Mouse (Mus musculus): Measurements from ENCODE around the gene Xirp2. TPM values are rescaled to one million over a fixed set of nuclear protein-coding genes. Genes with fewer than 3 reads are reported as not detected.
"Not testable (repeated sequence)": the region's sequence is repeated elsewhere in the genome, so short reads cannot be mapped to it uniquely, and the experiment has no call there.

Xirp2 gene
- polyA plus RNA-seq, 1 experiment = not detected

GRCm38 (mm10) chr2:67446772-67447171, 970 bp downstream of the Xirp2 start:
- Histone ChIP-seq H3K79me3 (ENCODE audit: low read depth) (no peaks in the 10 kb centered on the region), H3K4me3 (ENCODE audit: insufficient read depth, poor library complexity, severe bottlenecking) (no peak overlapping the region), H3K27me3 (ENCODE audit: control insufficient read depth, insufficient read depth, insufficient read length) (no peaks in the 10 kb centered on the region), H3K79me2 (ENCODE audit: control insufficient read depth, insufficient read depth) (no peaks in the 10 kb centered on the region), H3ac (ENCODE audit: control insufficient read depth, insufficient read length, low read depth) (no peak overlapping the region), H3K36me3 (ENCODE audit: control insufficient read depth, insufficient read depth) (no peaks in the 10 kb centered on the region)
- TF ChIP-seq MAX (IDR thresholded peaks at IDR 0.05) = no peak
- no peak for TF ChIP-seq MYOG (IDR thresholded peaks at IDR 0.05; ENCODE audit: control insufficient read depth, extremely low read depth, insufficient read length)
- no peak for TF ChIP-seq MYOD1 (IDR thresholded peaks at IDR 0.05; ENCODE audit: control insufficient read depth, insufficient read length, low read depth)
- TF ChIP-seq CTCF (IDR thresholded peaks at IDR 0.05; ENCODE audit: control insufficient read depth, insufficient read depth, insufficient read length) = no peak
- TF ChIP-seq USF1 (IDR thresholded peaks at IDR 0.05; ENCODE audit: low read depth) = no peak
- TF ChIP-seq CEBPB (IDR thresholded peaks at IDR 0.05; ENCODE audit: low read depth) = no peak
- no peak for TF ChIP-seq FOSL1 (IDR thresholded peaks at IDR 0.05; ENCODE audit: insufficient read depth, low read length, poor library complexity, severe bottlenecking)

- Histone ChIP-seq H3ac (ENCODE audit: control insufficient read depth, insufficient read length, low read depth) (no peak overlapping the region), H3K79me3 (ENCODE audit: low read depth) (no peaks in the 10 kb centered on the region), H3K36me3 (ENCODE audit: control insufficient read depth, insufficient read depth) (no peaks in the 10 kb centered on the region), H3K27me3 (ENCODE audit: control insufficient read depth, insufficient read depth, insufficient read length) (no peaks in the 10 kb centered on the region), H3K79me2 (ENCODE audit: control insufficient read depth, insufficient read depth) (no peaks in the 10 kb centered on the region), H3K4me3 (ENCODE audit: insufficient read depth, poor library complexity, severe bottlenecking) (no peak overlapping the region)
- TF ChIP-seq CTCF (IDR thresholded peaks at IDR 0.05; ENCODE audit: control insufficient read depth, insufficient read depth, insufficient read length) (no peak), FOSL1 (IDR thresholded peaks at IDR 0.05; ENCODE audit: insufficient read depth, low read length, poor library complexity, severe bottlenecking) (no peak), MAX (IDR thresholded peaks at IDR 0.05) (no peak), CEBPB (IDR thresholded peaks at IDR 0.05; ENCODE audit: low read depth) (no peak), MYOD1 (IDR thresholded peaks at IDR 0.05; ENCODE audit: control insufficient read depth, insufficient read length, low read depth) (no peak), MYOG (IDR thresholded peaks at IDR 0.05; ENCODE audit: control insufficient read depth, extremely low read depth, insufficient read length) (no peak), USF1 (IDR thresholded peaks at IDR 0.05; ENCODE audit: low read depth) (no peak)
Observed at GRCm38 (mm10) chr2:67447206-67447605, 1.4 kb downstream of the Xirp2 start.

DNA sequence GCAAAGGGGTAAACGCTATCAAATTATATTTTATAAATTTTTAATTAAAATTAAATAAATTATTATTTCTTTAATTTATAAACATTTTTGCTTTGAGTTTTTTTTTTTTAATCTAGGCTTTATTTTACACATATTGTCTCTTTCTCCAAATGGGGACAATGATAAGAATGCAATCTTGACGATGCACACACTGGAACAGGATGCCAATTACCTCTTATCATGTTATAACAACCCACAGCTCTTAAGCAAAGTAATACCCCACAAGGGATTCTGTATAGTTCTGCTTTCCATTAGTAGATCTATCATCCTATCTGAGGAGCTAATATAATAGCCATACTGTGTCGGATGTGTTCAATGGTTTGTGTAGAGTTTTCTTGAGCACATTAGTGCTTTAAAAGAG, 15.1 kb downstream of the Xirp2 start:
- Histone ChIP-seq H3ac (ENCODE audit: control insufficient read depth, insufficient read length, low read depth) (no peak overlapping the region), H3K4me3 (ENCODE audit: insufficient read depth, poor library complexity, severe bottlenecking) (no peak overlapping the region), H3K79me2 (ENCODE audit: control insufficient read depth, insufficient read depth) (no peaks in the 10 kb centered on the region), H3K27me3 (ENCODE audit: control insufficient read depth, insufficient read depth, insufficient read length) (no peaks in the 10 kb centered on the region), H3K36me3 (ENCODE audit: control insufficient read depth, insufficient read depth) (no peaks in the 10 kb centered on the region), H3K79me3 (ENCODE audit: low read depth) (no peaks in the 10 kb centered on the region)
- TF ChIP-seq MYOG (IDR thresholded peaks at IDR 0.05; ENCODE audit: control insufficient read depth, extremely low read depth, insufficient read length) (no peak), CTCF (IDR thresholded peaks at IDR 0.05; ENCODE audit: control insufficient read depth, insufficient read depth, insufficient read length) (no peak), FOSL1 (IDR thresholded peaks at IDR 0.05; ENCODE audit: insufficient read depth, low read length, poor library complexity, severe bottlenecking) (no peak), USF1 (IDR thresholded peaks at IDR 0.05; ENCODE audit: low read depth) (no peak), CEBPB (IDR thresholded peaks at IDR 0.05; ENCODE audit: low read depth) (no peak), MYOD1 (IDR thresholded peaks at IDR 0.05; ENCODE audit: control insufficient read depth, insufficient read length, low read depth) (no peak), MAX (IDR thresholded peaks at IDR 0.05) (no peak)

GRCm38 (mm10) chr2:67467036-67467435, 21.2 kb downstream of the Xirp2 start:
- no peaks in the 10 kb centered on the region for H3K27me3 ChIP-seq (ENCODE audit: control insufficient read depth, insufficient read depth, insufficient read length)
- H3K79me2 ChIP-seq (ENCODE audit: control insufficient read depth, insufficient read depth) = no peaks in the 10 kb centered on the region
- H3K79me3 ChIP-seq (ENCODE audit: low read depth) = no peaks in the 10 kb centered on the region
- TF ChIP-seq CEBPB (IDR thresholded peaks at IDR 0.05; ENCODE audit: low read depth) (no peak), USF1 (IDR thresholded peaks at IDR 0.05; ENCODE audit: low read depth) (no peak), MYOD1 (IDR thresholded peaks at IDR 0.05; ENCODE audit: control insufficient read depth, insufficient read length, low read depth) (no peak), MYOG (IDR thresholded peaks at IDR 0.05; ENCODE audit: control insufficient read depth, extremely low read depth, insufficient read length) (no peak), CTCF (IDR thresholded peaks at IDR 0.05; ENCODE audit: control insufficient read depth, insufficient read depth, insufficient read length) (no peak)
- H3ac ChIP-seq (ENCODE audit: control insufficient read depth, insufficient read length, low read depth) = no peak overlapping the region
- H3K4me3 ChIP-seq (ENCODE audit: insufficient read depth, poor library complexity, severe bottlenecking) = no peak overlapping the region
- no peaks in the 10 kb centered on the region for H3K36me3 ChIP-seq (ENCODE audit: control insufficient read depth, insufficient read depth)

GRCm38 (mm10) chr2:67470030-67470429, 24.2 kb downstream of the Xirp2 start:
- H3K79me2 ChIP-seq (ENCODE audit: control insufficient read depth, insufficient read depth); H3K36me3 ChIP-seq (ENCODE audit: control insufficient read depth, insufficient read depth); H3K79me3 ChIP-seq (ENCODE audit: low read depth); H3K27me3 ChIP-seq (ENCODE audit: control insufficient read depth, insufficient read depth, insufficient read length); H3ac ChIP-seq (ENCODE audit: control insufficient read depth, insufficient read length, low read depth); H3K4me3 ChIP-seq (ENCODE audit: insufficient read depth, poor library complexity, severe bottlenecking): not testable (repeated sequence)

GRCm38 (mm10) chr2:67477753-67478152, 32.0 kb downstream of the Xirp2 start:
- Histone ChIP-seq H3K79me3 (ENCODE audit: low read depth) (no peaks in the 10 kb centered on the region), H3ac (ENCODE audit: control insufficient read depth, insufficient read length, low read depth) (no peak overlapping the region), H3K36me3 (ENCODE audit: control insufficient read depth, insufficient read depth) (no peaks in the 10 kb centered on the region), H3K27me3 (ENCODE audit: control insufficient read depth, insufficient read depth, insufficient read length) (no peaks in the 10 kb centered on the region), H3K4me3 (ENCODE audit: insufficient read depth, poor library complexity, severe bottlenecking) (no peak overlapping the region), H3K79me2 (ENCODE audit: control insufficient read depth, insufficient read depth) (no peaks in the 10 kb centered on the region)
- TF ChIP-seq FOSL1 (IDR thresholded peaks at IDR 0.05; ENCODE audit: insufficient read depth, low read length, poor library complexity, severe bottlenecking) (no peak), USF1 (IDR thresholded peaks at IDR 0.05; ENCODE audit: low read depth) (no peak), CTCF (IDR thresholded peaks at IDR 0.05; ENCODE audit: control insufficient read depth, insufficient read depth, insufficient read length) (no peak), MYOD1 (IDR thresholded peaks at IDR 0.05; ENCODE audit: control insufficient read depth, insufficient read length, low read depth) (no peak), MYOG (IDR thresholded peaks at IDR 0.05; ENCODE audit: control insufficient read depth, extremely low read depth, insufficient read length) (no peak), MAX (IDR thresholded peaks at IDR 0.05) (no peak), CEBPB (IDR thresholded peaks at IDR 0.05; ENCODE audit: low read depth) (no peak)
